Mouse (Mus musculus) heart, embryonic 16.5 days (tissue): ENCODE measurements at regions not wholly inside any gene's neighbourhood (a gene's known extent, or its start where the extent isn't known, plus 50 kb on each side); places are given as distances from the start of the nearest gene placed in this dataset.
"Not testable (repeated sequence)": the region's sequence is repeated elsewhere in the genome, so short reads cannot be mapped to it uniquely, and the experiment has no call there.

Source experiments
- ATAC-seq: fragments of 200-750 bp; cut with Nextera tagmentation; replicated peaks from 2 replicates; pipeline ENCODE4 v1.8.0; 2017; ENCODE audit warnings: moderate number of reproducible peaks; ENCODE audit not compliant: insufficient read depth, low FRiP score; ENCODE audit errors: extremely low read depth
- H3K27ac ChIP-seq: fragments of 300-500 bp; sonication (generic); 2 replicates; pipeline ENCODE4 v1.5.1; 2014; ENCODE audit warnings: mild to moderate bottlenecking, low read length, control low read depth, moderate library complexity
- H3K27me3 ChIP-seq: fragments of 300-500 bp; sonication (generic); 2 replicates; pipeline ENCODE4 v1.6.1; 2014; ENCODE audit warnings: low read length, mixed read lengths; ENCODE audit not compliant: control insufficient read depth, insufficient read depth
- H3K36me3 ChIP-seq: fragments of 300-500 bp; sonication (generic); 2 replicates; pipeline ENCODE4 v1.6.1; 2014; ENCODE audit not compliant: control insufficient read depth, insufficient read depth
- H3K4me1 ChIP-seq: fragments of 300-500 bp; sonication (generic); 2 replicates; pipeline ENCODE4 v1.6.1; 2014; ENCODE audit warnings: low read length, mixed read lengths; ENCODE audit not compliant: control insufficient read depth, insufficient read depth
- H3K4me2 ChIP-seq: fragments of 300-500 bp; sonication (generic); 2 replicates; pipeline ENCODE4 v1.6.1; 2014; ENCODE audit warnings: low read depth, mild to moderate bottlenecking, control low read depth, low read length
- H3K4me3 ChIP-seq: fragments of 300-500 bp; sonication (generic); 2 replicates; pipeline ENCODE4 v1.5.1; 2014; ENCODE audit warnings: mild to moderate bottlenecking, control low read depth, low read length
- H3K9ac ChIP-seq: fragments of 300-500 bp; sonication (generic); 2 replicates; pipeline ENCODE4 v1.6.1; 2014; ENCODE audit warnings: low read length, control low read depth
- H3K9me3 ChIP-seq: fragments of 300-500 bp; sonication (generic); replicated peaks from 2 replicates; pipeline ENCODE4 v1.6.1; 2016; ENCODE audit warnings: low read length; ENCODE audit not compliant: control insufficient read depth
- WGBS: fragments of 180-500 bp; shearing (Covaris S2); extraction: QIAGEN DNeasy Blood & Tissue Kit; methylation state at CpG from one replicate; pipeline ENCODE4 v1.1.7; 2014; 5-methylcytosine and 5-hydroxymethylcytosine counted together

GRCm38 (mm10) chr4:23193384-23194135 lies 705.4 kb upstream of the Pou3f2 start:
- Histone ChIP-seq H3K27me3 (no peaks in the 10 kb centered on the region), H3K36me3 (no peaks in the 10 kb centered on the region), H3K27ac (no peak overlapping the region), H3K4me3 (no peak overlapping the region), H3K4me1 (no peaks in the 10 kb centered on the region), H3K9ac (no peak overlapping the region), H3K4me2 (no peak overlapping the region), H3K9me3 (no peaks in the 10 kb centered on the region)
- ATAC-seq: no peak
- WGBS: 62% methylated on average over 6 of the region's 6 CpGs

- WGBS: 79% methylated on average over 1 of the region's 1 CpGs
- no peak for ATAC-seq
- Histone ChIP-seq H3K4me2 (no peak overlapping the region), H3K36me3 (no peaks in the 10 kb centered on the region), H3K4me1 (no peaks in the 10 kb centered on the region), H3K4me3 (no peak overlapping the region), H3K27me3 (no peaks in the 10 kb centered on the region), H3K9me3 (no peaks in the 10 kb centered on the region), H3K9ac (no peak overlapping the region), H3K27ac (no peak overlapping the region)
Observed at GRCm38 (mm10) chr4:23173811-23174210, 685.6 kb upstream of the Pou3f2 start.

- no peak for ATAC-seq
- Histone ChIP-seq H3K4me2 (no peak overlapping the region), H3K4me3 (no peak overlapping the region), H3K36me3 (no peaks in the 10 kb centered on the region), H3K9ac (no peak overlapping the region), H3K9me3 (no peaks in the 10 kb centered on the region), H3K27me3 (no peaks in the 10 kb centered on the region), H3K4me1 (no peaks in the 10 kb centered on the region), H3K27ac (no peak overlapping the region)
- WGBS: 70% methylated on average over 4 of the region's 4 CpGs
Observed at GRCm38 (mm10) chr4:23173330-23173729, 685.2 kb upstream of the Pou3f2 start.

DNA sequence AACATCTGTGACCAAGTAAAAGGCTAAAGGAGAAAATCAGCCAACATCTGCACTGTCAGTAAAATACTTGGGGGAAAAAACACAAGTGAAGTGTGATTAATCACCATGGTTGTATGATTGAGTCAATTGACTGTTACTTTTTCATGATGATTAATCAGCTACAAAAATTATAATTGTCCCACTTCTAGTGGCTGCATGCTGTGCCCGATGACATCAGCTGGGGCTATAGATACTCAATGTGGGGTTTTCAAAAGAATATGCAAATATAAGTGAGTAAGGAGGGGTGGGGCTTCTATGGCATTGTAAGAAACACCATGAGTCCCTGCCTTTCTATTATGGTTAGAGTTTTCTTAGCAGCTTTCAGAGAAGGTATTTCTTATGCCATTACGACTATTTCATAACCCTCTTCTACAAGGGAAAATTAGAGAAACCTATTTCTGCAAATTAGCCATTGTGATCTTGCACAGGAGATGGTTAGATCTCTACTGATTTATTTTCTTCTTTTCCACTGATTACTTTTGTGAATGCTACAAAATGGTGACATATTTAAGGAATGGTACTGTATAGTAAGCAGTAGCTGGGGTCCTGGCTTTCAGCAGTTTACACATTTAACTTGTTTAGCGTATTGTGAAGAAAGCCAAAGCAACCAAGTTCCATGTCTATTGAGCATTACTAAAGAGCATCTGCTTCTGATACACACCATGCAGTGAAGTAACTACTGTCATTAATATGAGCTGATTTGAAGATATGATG lies 660.1 kb upstream of the Pou3f2 start:
- H3K4me2 ChIP-seq: no peak overlapping the region
- H3K4me1 ChIP-seq: no peaks in the 10 kb centered on the region
- no peak overlapping the region for H3K9ac ChIP-seq
- no peaks in the 10 kb centered on the region for H3K36me3 ChIP-seq
- H3K27ac ChIP-seq: no peak overlapping the region
- H3K27me3 ChIP-seq: no peaks in the 10 kb centered on the region
- no peak for ATAC-seq
- 76% methylated on average over 3 of the region's 3 CpGs for WGBS
- no peak overlapping the region for H3K4me3 ChIP-seq
- H3K9me3 ChIP-seq: no peaks in the 10 kb centered on the region

- Histone ChIP-seq H3K9me3 (no peaks in the 10 kb centered on the region), H3K4me2 (no peak overlapping the region), H3K36me3 (no peaks in the 10 kb centered on the region), H3K27me3 (no peaks in the 10 kb centered on the region), H3K4me3 (no peak overlapping the region), H3K27ac (no peak overlapping the region), H3K4me1 (no peaks in the 10 kb centered on the region), H3K9ac (no peak overlapping the region)
- 33% methylated on average over 2 of the region's 2 CpGs for WGBS
- no peak for ATAC-seq
Observed at GRCm38 (mm10) chr4:23133386-23133785, 645.2 kb upstream of the Pou3f2 start.

DNA sequence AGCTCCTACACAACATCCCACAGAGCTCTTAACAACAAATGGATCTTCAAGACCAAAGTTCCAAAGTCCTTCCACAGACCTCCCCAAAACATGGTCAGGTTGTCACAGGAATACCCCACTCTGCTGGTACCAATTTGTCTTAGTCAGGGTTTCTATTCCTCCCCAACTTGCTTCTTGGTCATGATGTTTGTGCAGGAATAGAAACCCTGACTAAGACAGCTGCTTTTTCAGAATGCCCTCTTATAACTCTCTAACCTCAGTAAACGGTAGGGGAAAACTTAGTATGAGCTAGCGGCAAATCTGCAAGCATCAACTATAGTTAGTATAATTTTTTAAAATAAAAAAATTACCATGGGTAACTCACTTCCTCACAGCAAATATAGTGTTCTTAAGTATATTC lies 613.3 kb upstream of the Pou3f2 start:
- not testable (repeated sequence) for H3K9ac ChIP-seq, H3K4me3 ChIP-seq, H3K36me3 ChIP-seq, H3K9me3 ChIP-seq, ATAC-seq, H3K4me2 ChIP-seq, H3K4me1 ChIP-seq, H3K27me3 ChIP-seq, H3K27ac ChIP-seq
- WGBS: 93% methylated on average over 2 of the region's 2 CpGs

DNA sequence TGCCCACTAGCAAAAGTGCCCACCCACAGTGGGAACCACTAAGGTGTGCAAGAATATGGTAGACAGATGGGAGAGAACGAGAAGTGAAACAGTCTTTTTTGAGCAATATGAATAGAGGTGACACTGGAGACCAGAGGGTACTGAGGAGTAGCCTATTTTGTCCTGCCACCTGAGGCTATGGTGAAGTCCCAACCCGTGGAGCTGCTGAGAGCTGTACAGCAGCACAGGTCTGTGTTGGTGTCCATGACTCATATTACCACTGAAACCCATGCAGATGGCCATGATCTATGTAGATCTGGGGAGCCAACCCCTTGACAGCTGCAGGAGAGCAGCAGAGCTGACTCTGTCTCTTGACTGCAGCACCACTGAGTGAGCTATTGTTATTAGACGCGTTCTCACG lies 591.4 kb upstream of the Pou3f2 start:
- Histone ChIP-seq H3K4me3 (no peak overlapping the region), H3K4me2 (no peak overlapping the region), H3K9ac (no peak overlapping the region), H3K9me3 (no peaks in the 10 kb centered on the region), H3K27ac (no peak overlapping the region), H3K27me3 (no peaks in the 10 kb centered on the region), H3K36me3 (no peaks in the 10 kb centered on the region), H3K4me1 (no peaks in the 10 kb centered on the region)
- ATAC-seq: no peak
- WGBS: 94% methylated on average over 5 of the region's 5 CpGs

- Histone ChIP-seq H3K9me3 (no peaks in the 10 kb centered on the region), H3K4me2 (no peak overlapping the region), H3K27ac (no peak overlapping the region), H3K27me3 (no peaks in the 10 kb centered on the region), H3K36me3 (no peaks in the 10 kb centered on the region), H3K4me1 (no peaks in the 10 kb centered on the region), H3K9ac (no peak overlapping the region), H3K4me3 (no peak overlapping the region)
- WGBS: 54% methylated on average over 2 of the region's 2 CpGs
- ATAC-seq: no peak
Observed at GRCm38 (mm10) chr4:23077603-23078002, 589.4 kb upstream of the Pou3f2 start.

- Histone ChIP-seq H3K9ac (no peak overlapping the region), H3K9me3 (no peaks in the 10 kb centered on the region), H3K27ac (no peak overlapping the region), H3K4me2 (no peak overlapping the region), H3K4me3 (no peak overlapping the region), H3K36me3 (no peaks in the 10 kb centered on the region), H3K4me1 (no peaks in the 10 kb centered on the region), H3K27me3 (no peaks in the 10 kb centered on the region)
- 78% methylated on average over 9 of the region's 9 CpGs for WGBS
- no peak for ATAC-seq
Observed at GRCm38 (mm10) chr4:23050701-23051317, 562.6 kb upstream of the Pou3f2 start.
